Mouse (Mus musculus) embryonic facial prominence, embryonic 15.5 days (tissue): ENCODE data around the gene Wdr34. TPM values are rescaled to one million over a fixed set of nuclear protein-coding genes. Genes with fewer than 3 reads are reported as not detected.

Experiments
- ATAC-seq: fragments of 200-750 bp; cut with Nextera tagmentation; 2 replicates; pipeline ENCODE4 v1.8.0; 2017; ENCODE audit warnings: low read depth, moderate TSS enrichment; ENCODE audit not compliant: insufficient number of reproducible peaks, low FRiP score, low TSS enrichment
- H3K27ac ChIP-seq: fragments of 300-500 bp; sonication (generic); replicated peaks from 2 replicates; pipeline ENCODE4 v1.5.1; 2015; ENCODE audit warnings: mild to moderate bottlenecking, inconsistent platforms
- H3K27me3 ChIP-seq: fragments of 300-500 bp; sonication (generic); 2 replicates; pipeline ENCODE4 v1.6.1; 2015; ENCODE audit warnings: inconsistent platforms
- H3K36me3 ChIP-seq: fragments of 300-500 bp; sonication (generic); 2 replicates; pipeline ENCODE4 v1.6.1; 2015; ENCODE audit warnings: mild to moderate bottlenecking, inconsistent platforms
- H3K4me1 ChIP-seq: fragments of 300-500 bp; sonication (generic); 2 replicates; pipeline ENCODE4 v1.6.1; 2015; ENCODE audit warnings: inconsistent platforms
- H3K4me2 ChIP-seq: fragments of 300-500 bp; sonication (generic); replicated peaks from 2 replicates; pipeline ENCODE4 v1.6.1; 2015; ENCODE audit warnings: mild to moderate bottlenecking, inconsistent platforms
- H3K4me3 ChIP-seq: fragments of 300-500 bp; sonication (generic); replicated peaks from 2 replicates; pipeline ENCODE4 v1.5.1; 2015; ENCODE audit warnings: mild to moderate bottlenecking, inconsistent platforms
- H3K9ac ChIP-seq: fragments of 300-500 bp; sonication (generic); 2 replicates; pipeline ENCODE4 v1.6.1; 2015; ENCODE audit warnings: inconsistent platforms
- H3K9me3 ChIP-seq: fragments of 300-500 bp; sonication (generic); replicated peaks from 2 replicates; pipeline ENCODE4 v1.6.1; 2016; ENCODE audit warnings: inconsistent platforms
- WGBS: fragments of 180-500 bp; shearing (Covaris S2); methylation state at CpG from one replicate; pipeline ENCODE4 v1.1.7; 2015; 5-methylcytosine and 5-hydroxymethylcytosine counted together
- polyA plus RNA-seq: library from polyadenylated mRNA; unstranded; fragments of >200 nt; fragmentation: Nextera tagmentation; extraction: Ambion mirVana; gene quantifications from 2 replicates; pipeline ENCODE4 v1.2.1, GENCODE M21; 2015

Wdr34 gene
- polyA plus RNA-seq, 1 experiment from 2014 or later = 46.9 TPM

DNA sequence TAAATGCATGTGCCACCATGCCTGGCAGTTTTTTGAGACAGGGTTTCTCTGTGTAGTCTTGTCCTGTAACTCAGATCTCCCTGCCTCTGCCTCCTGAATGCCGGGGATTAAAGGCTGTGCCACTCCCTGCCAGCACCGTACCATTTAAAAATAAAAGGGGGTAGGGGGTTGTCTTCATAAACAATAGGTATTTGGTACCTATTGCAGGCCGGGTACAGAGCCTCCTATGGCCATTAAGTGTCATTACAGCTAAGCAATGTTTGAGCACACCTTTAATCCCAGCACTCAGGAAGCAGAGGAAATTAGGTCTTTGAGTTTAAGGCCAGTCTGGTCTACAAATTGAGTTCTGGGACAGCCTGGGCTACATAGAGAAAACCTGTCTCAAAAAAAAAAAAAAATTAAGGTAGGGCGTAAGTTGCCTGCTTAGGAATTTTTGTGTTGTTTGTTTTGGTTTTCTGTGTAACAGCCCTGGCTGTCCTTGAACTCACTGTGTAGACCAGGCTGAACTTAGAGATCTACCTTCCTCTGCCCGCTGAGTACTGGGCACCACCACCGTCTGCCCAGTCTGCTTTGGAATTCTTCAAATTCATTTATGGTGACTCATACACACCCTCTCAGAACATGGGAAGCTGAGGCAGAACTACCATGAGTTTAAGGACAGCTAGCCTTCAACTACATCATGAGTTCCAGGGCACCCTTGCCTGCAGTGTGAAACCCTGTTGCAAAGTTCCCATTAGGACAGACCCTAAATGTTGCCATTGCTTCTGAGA lies 3.5 kb upstream of the Wdr34 start:
- Histone ChIP-seq H3K27ac (no peak overlapping the region), H3K27me3 (peaks cover 4% of the 10 kb centered on the region; the same call in 1 of the 2 replicates), H3K4me2 (no peak overlapping the region), H3K4me3 (no peak overlapping the region), H3K9ac (no peak overlapping the region), H3K9me3 (no peaks in the 10 kb centered on the region), H3K36me3 (no peaks in the 10 kb centered on the region), H3K4me1 (peaks cover 4% of the 10 kb centered on the region; the same call in 1 of the 2 replicates)
- WGBS = 38% methylated on average over 6 of the region's 6 CpGs
- no peak for ATAC-seq

DNA sequence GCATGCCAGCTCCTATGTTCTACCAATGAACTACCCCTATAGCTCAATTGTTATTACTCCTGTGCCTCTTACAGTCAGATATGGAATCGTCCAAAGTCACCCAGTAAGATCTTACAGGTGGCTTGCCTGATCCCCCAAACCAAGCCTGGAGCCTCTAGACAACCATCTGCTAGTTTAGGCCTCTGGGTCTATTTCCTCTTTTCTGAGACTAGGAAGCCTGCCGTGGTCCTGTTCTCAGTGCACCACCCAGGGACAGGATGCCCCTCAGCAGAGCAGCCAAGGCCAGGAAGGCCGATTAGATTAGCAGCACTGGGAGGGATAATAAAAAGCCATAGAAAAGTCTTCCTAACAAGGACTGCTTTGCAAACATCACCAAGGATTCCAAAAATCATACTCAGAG lies 1.1 kb upstream of the Wdr34 start:
- H3K9me3 ChIP-seq = no peaks in the 10 kb centered on the region
- no peak overlapping the region for H3K9ac ChIP-seq
- H3K36me3 ChIP-seq = peaks cover 7% of the 10 kb centered on the region; the same call in 1 of the 2 replicates
- peaks cover 4% of the 10 kb centered on the region; the same call in 1 of the 2 replicates for H3K27me3 ChIP-seq
- 87% methylated on average over 3 of the region's 3 CpGs for WGBS
- no peak overlapping the region for H3K4me3 ChIP-seq
- H3K4me1 ChIP-seq = peaks cover 4% of the 10 kb centered on the region; the same call in 1 of the 2 replicates
- H3K4me2 ChIP-seq = no peak overlapping the region
- ATAC-seq = no peak
- H3K27ac ChIP-seq = no peak overlapping the region

- Histone ChIP-seq H3K4me3 (peak overlapping the region; percentile 79), H3K9me3 (no peaks in the 10 kb centered on the region), H3K27me3 (no peaks in the 10 kb centered on the region), H3K36me3 (peaks cover 7% of the 10 kb centered on the region; the same call in 1 of the 2 replicates), H3K9ac (peak overlapping the region; percentile 72), H3K4me1 (peaks cover 4% of the 10 kb centered on the region; the same call in 1 of the 2 replicates), H3K4me2 (peak overlapping the region; percentile 58), H3K27ac (peak overlapping the region; percentile 96)
- WGBS = 49% methylated on average over 11 of the region's 11 CpGs
- no peak for ATAC-seq
Observed at GRCm38 (mm10) chr2:30048101-30048501, 580 bp downstream of the Wdr34 start.

DNA sequence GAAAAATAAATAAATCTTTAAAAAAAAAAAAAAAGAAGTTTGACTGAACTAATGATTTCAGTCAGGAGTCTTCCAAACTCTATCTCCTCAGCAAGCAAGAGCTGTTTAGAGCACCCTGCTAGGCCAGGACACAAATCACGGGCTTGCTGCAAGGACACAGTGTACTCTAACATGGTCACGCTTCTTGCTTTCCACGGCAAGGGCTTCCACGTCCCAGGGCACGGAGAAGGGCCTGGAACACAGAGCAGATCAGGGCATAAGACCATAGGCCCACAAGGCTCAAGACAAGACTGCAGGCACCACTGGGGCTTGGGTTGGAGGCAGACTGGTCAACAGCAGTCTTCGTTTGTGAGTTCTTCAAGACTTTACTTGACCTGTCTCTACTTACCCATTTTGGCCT lies 1.6 kb downstream of the Wdr34 start:
- no peak for ATAC-seq
- no peak overlapping the region for H3K4me3 ChIP-seq
- H3K27me3 ChIP-seq = no peaks in the 10 kb centered on the region
- peaks cover 7% of the 10 kb centered on the region; the same call in 1 of the 2 replicates for H3K36me3 ChIP-seq
- no peak overlapping the region for H3K27ac ChIP-seq
- H3K4me1 ChIP-seq = peaks cover 12% of the 10 kb centered on the region
- H3K9ac ChIP-seq = no peak overlapping the region
- 95% methylated on average over 6 of the region's 6 CpGs for WGBS
- H3K9me3 ChIP-seq = no peaks in the 10 kb centered on the region
- no peak overlapping the region for H3K4me2 ChIP-seq

DNA sequence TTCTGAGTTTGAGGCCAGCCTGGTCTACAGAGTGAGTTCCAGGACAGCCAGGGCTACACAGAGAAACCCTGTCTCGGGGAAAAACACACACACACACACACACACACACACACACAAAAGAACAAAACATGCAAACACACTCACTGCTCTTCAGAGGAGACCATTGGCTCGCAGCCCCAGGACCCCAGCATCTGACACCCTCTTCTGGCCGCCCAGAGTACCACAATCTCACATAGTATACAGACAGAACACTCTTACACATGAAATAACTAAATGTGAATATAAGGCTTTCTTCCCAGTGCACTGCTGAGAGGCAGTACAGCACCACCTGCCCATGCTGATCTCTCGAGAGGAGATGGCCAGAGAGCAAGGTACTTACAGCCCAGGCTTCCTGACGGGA lies 4.1 kb downstream of the Wdr34 start:
- peaks cover 7% of the 10 kb centered on the region; the same call in 1 of the 2 replicates for H3K36me3 ChIP-seq
- 93% methylated on average over 5 of the region's 5 CpGs for WGBS

DNA sequence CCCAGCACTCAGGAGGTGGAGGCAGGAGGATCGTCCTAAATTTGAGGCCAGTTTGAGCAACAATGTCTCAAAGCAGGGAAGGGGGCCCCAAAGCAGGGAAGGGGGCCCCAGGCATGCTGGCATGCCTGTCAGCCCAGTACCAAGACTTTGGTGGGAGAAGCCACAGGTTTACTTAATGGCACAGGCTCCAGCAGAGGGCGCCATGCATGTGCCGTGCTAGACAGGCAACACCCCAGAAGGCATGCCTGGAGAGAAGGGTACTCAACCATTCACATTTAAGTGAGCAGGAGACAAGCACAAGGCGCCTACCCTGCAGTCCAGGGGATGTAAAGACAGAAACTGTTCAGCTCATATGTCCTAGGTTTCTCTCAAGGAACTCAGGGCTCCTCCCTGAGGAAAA lies 6.2 kb downstream of the Wdr34 start:
- Histone ChIP-seq H3K4me3 (no peak overlapping the region), H3K9ac (no peak overlapping the region), H3K4me2 (no peak overlapping the region), H3K27ac (0 out of 2 replicates have a peak overlapping the region, but pooled peaks have one; percentile 11), H3K27me3 (no peaks in the 10 kb centered on the region), H3K9me3 (no peaks in the 10 kb centered on the region), H3K4me1 (peaks cover 9% of the 10 kb centered on the region), H3K36me3 (peaks cover 18% of the 10 kb centered on the region)
- 9% methylated on average over 4 of the region's 4 CpGs for WGBS
- no peak for ATAC-seq

More for the DNA sequence above, 4.1 kb downstream of the Wdr34 start:
- Histone ChIP-seq H3K9me3 (no peaks in the 10 kb centered on the region), H3K4me2 (no peak overlapping the region), H3K27me3 (no peaks in the 10 kb centered on the region), H3K9ac (no peak overlapping the region), H3K4me3 (no peak overlapping the region), H3K4me1 (peaks cover 13% of the 10 kb centered on the region), H3K27ac (no peak overlapping the region)
- ATAC-seq = no peak

GRCm38 (mm10) chr2:30039687-30040086 lies 9.0 kb downstream of the Wdr34 start:
- Histone ChIP-seq H3K36me3 (peaks cover 33% of the 10 kb centered on the region), H3K9ac (no peak overlapping the region), H3K9me3 (no peaks in the 10 kb centered on the region), H3K4me1 (peaks cover 9% of the 10 kb centered on the region), H3K27ac (no peak overlapping the region), H3K27me3 (no peaks in the 10 kb centered on the region), H3K4me3 (no peak overlapping the region), H3K4me2 (no peak overlapping the region)
- no peak for ATAC-seq

DNA sequence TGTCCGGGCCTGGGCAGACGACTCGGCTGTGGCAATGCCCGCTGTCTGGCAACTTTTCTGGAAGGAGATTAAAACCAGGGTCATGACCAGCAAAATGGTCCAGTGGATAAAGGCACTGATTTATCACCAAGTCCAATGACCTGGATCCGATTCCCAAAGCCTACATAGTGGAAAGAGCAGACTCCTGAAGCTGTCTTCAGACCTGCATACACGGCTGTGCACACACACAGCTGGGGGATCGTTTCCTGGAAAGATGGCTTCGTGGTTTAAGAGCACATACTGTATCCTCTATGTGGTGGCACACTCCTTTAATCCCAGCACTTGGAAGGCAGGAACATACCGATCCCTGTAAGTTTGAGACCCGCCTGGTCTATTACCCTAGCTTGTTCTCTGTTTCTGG lies 10.3 kb downstream of the Wdr34 start:
- Histone ChIP-seq H3K4me2 (no peak overlapping the region), H3K27ac (no peak overlapping the region), H3K9me3 (no peaks in the 10 kb centered on the region), H3K4me3 (no peak overlapping the region), H3K9ac (no peak overlapping the region), H3K27me3 (no peaks in the 10 kb centered on the region), H3K36me3 (peaks cover 40% of the 10 kb centered on the region), H3K4me1 (peaks cover 9% of the 10 kb centered on the region)
- 90% methylated on average over 10 of the region's 10 CpGs for WGBS
- no peak for ATAC-seq

DNA sequence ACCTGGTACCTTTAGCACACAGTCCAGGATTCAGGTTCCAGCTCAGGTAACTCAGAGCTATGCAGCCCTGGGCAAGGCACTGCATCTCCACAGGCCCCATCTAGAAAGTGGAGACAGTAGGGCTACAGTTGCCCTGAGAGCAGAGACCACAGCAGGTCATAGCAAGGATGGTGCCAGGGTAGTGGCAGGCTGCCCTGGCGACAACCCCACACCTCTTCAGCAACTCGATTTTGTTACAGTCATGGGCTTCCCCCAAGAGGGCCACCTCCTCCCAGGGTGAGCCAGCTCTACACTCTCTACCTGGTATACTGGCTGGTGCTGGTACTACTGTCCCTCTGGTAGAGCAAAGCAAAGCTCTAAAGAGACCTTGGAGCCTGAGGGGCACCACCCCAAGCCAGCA lies 10.9 kb downstream of the Wdr34 start:
- no peaks in the 10 kb centered on the region for H3K27me3 ChIP-seq
- no peak overlapping the region for H3K4me2 ChIP-seq
- no peak overlapping the region for H3K27ac ChIP-seq
- H3K4me1 ChIP-seq = peaks cover 8% of the 10 kb centered on the region
- H3K4me3 ChIP-seq = no peak overlapping the region
- H3K36me3 ChIP-seq = peaks cover 46% of the 10 kb centered on the region
- H3K9me3 ChIP-seq = no peaks in the 10 kb centered on the region
- 76% methylated on average over 2 of the region's 2 CpGs for WGBS
- H3K9ac ChIP-seq = no peak overlapping the region
- ATAC-seq = no peak

DNA sequence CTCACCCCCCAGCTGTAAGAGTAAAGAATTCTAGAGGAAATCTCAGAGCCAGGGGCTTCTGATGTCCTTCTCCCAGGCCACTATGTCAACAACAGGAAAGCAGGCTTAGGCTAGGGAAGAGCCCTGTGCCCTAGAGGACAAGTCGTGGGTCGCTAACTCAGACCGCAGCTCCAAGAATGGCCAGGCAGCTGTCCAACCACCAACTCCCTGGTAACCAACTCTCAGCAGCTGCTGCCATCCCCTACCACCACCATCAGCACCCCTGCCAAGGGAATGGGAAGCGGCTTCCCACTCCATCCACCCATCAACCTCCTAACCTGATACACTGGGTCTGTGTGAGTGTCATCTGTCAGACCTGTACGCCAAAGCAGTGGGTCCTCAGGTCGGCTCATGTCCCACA lies 15.7 kb downstream of the Wdr34 start:
- H3K4me2 ChIP-seq = no peak overlapping the region
- peaks cover 86% of the 10 kb centered on the region for H3K36me3 ChIP-seq
- no peak overlapping the region for H3K4me3 ChIP-seq
- H3K27me3 ChIP-seq = no peaks in the 10 kb centered on the region
- no peaks in the 10 kb centered on the region for H3K4me1 ChIP-seq
- 73% methylated on average over 6 of the region's 6 CpGs for WGBS
- no peak overlapping the region for H3K9ac ChIP-seq
- no peak for ATAC-seq
- H3K27ac ChIP-seq = no peak overlapping the region
- no peaks in the 10 kb centered on the region for H3K9me3 ChIP-seq

GRCm38 (mm10) chr2:30032244-30032846 lies 16.3 kb downstream of the Wdr34 start:
- Histone ChIP-seq H3K4me1 (no peaks in the 10 kb centered on the region), H3K27me3 (no peaks in the 10 kb centered on the region), H3K9me3 (no peaks in the 10 kb centered on the region), H3K9ac (no peak overlapping the region), H3K36me3 (peaks cover 86% of the 10 kb centered on the region), H3K4me3 (no peak overlapping the region), H3K4me2 (no peak overlapping the region), H3K27ac (no peak overlapping the region)
- ATAC-seq = no peak
- 57% methylated on average over 11 of the region's 11 CpGs for WGBS
